Mouse (Mus musculus): Measurements from ENCODE around the gene Mslnl. TPM values are rescaled to one million over a fixed set of nuclear protein-coding genes. Genes with fewer than 3 reads are reported as not detected.

Mslnl gene
- total and polyA plus RNA-seq, 2 experiments from 2014 or later, result 0.05 TPM; not detected in 1

GRCm38 (mm10) chr17:25743831-25744230 lies 8.0 kb downstream of the Mslnl start:
- Histone ChIP-seq H3K9me3 (ENCODE audit: low read length) (no peaks in the 10 kb centered on the region), H3K9ac (replicated peaks; ENCODE audit: low read length) (no peak overlapping the region), H3K36me3 (ENCODE audit: insufficient read depth, low read length) (no peaks in the 10 kb centered on the region), H3K27me3 (ENCODE audit: insufficient read depth, low read length) (no peaks in the 10 kb centered on the region), H3K4me3 (ENCODE audit: low read length) (no peak overlapping the region), H3K27ac (no peak overlapping the region), H3K4me2 (ENCODE audit: low read depth, low read length) (no peak overlapping the region), H3K4me1 (ENCODE audit: insufficient read depth, low read length) (no peaks in the 10 kb centered on the region)
- no peak for TF ChIP-seq CTCF (IDR thresholded peaks at IDR 0.05; ENCODE audit: low read depth)
- WGBS, result 86% methylated on average over 9 of the region's 9 CpGs
- DNase-seq (ENCODE audit: low spot score), result no peak
- ATAC-seq, result no peak

DNA sequence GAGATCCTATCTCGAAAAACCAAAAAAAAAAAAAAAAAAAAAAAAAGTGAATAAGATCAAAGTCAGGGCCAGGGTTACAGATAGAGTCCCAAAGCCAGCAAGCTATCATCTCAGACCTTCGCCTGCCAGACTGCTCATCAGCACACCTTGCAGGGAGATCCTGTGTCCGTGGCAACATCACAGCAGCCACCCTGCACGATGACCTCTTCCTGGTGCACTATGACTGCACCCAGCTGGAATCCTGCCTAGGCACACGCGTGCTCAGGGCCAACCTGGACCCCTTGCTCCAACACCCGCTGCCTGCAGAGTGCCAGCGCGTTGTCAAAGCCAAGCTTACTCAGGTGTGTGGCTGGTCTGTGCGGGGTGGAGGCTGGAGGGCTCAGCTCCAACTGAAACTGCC lies 8.5 kb downstream of the Mslnl start:
- no peaks in the 10 kb centered on the region for H3K27me3 ChIP-seq (ENCODE audit: insufficient read depth, low read length)
- H3K9me3 ChIP-seq (ENCODE audit: low read length), result no peaks in the 10 kb centered on the region
- H3K9ac ChIP-seq (replicated peaks; ENCODE audit: low read length), result no peak overlapping the region
- H3K27ac ChIP-seq, result no peak overlapping the region
- WGBS, result 80% methylated on average over 10 of the region's 10 CpGs
- ATAC-seq (no peak), DNase-seq (ENCODE audit: low spot score) (no peak)
- TF ChIP-seq CTCF (IDR thresholded peaks at IDR 0.05; ENCODE audit: low read depth), result no peak
- H3K4me3 ChIP-seq (ENCODE audit: low read length), result no peak overlapping the region
- H3K4me2 ChIP-seq (ENCODE audit: low read depth, low read length), result no peak overlapping the region
- H3K36me3 ChIP-seq (ENCODE audit: insufficient read depth, low read length), result no peaks in the 10 kb centered on the region
- H3K4me1 ChIP-seq (ENCODE audit: insufficient read depth, low read length), result no peaks in the 10 kb centered on the region

GRCm38 (mm10) chr17:25748238-25748637 lies 12.4 kb downstream of the Mslnl start:
- DNase-seq (ENCODE audit: low spot score), result no peak
- ATAC-seq, result no peak
- Histone ChIP-seq H3K9me3 (ENCODE audit: low read length) (no peaks in the 10 kb centered on the region), H3K36me3 (ENCODE audit: insufficient read depth, low read length) (no peaks in the 10 kb centered on the region), H3K27ac (no peak overlapping the region), H3K9ac (replicated peaks; ENCODE audit: low read length) (no peak overlapping the region), H3K27me3 (ENCODE audit: insufficient read depth, low read length) (no peaks in the 10 kb centered on the region), H3K4me2 (ENCODE audit: low read depth, low read length) (no peak overlapping the region), H3K4me3 (ENCODE audit: low read length) (no peak overlapping the region), H3K4me1 (ENCODE audit: insufficient read depth, low read length) (no peaks in the 10 kb centered on the region)
- 96% methylated on average over 4 of the region's 4 CpGs for WGBS
- no peak for TF ChIP-seq CTCF (IDR thresholded peaks at IDR 0.05; ENCODE audit: low read depth)

- WGBS, result 82% methylated on average over 6 of the region's 6 CpGs
- Histone ChIP-seq H3K9me3 (ENCODE audit: low read length) (no peaks in the 10 kb centered on the region), H3K9ac (replicated peaks; ENCODE audit: low read length) (no peak overlapping the region), H3K36me3 (ENCODE audit: insufficient read depth, low read length) (no peaks in the 10 kb centered on the region), H3K4me3 (ENCODE audit: low read length) (no peak overlapping the region), H3K27ac (no peak overlapping the region), H3K4me2 (ENCODE audit: low read depth, low read length) (no peak overlapping the region), H3K27me3 (ENCODE audit: insufficient read depth, low read length) (no peaks in the 10 kb centered on the region), H3K4me1 (ENCODE audit: insufficient read depth, low read length) (no peaks in the 10 kb centered on the region)
- ATAC-seq (no peak), DNase-seq (ENCODE audit: low spot score) (no peak)
- TF ChIP-seq CTCF (IDR thresholded peaks at IDR 0.05; ENCODE audit: low read depth), result no peak
Observed at GRCm38 (mm10) chr17:25749314-25749713, 13.5 kb downstream of the Mslnl start.

DNA sequence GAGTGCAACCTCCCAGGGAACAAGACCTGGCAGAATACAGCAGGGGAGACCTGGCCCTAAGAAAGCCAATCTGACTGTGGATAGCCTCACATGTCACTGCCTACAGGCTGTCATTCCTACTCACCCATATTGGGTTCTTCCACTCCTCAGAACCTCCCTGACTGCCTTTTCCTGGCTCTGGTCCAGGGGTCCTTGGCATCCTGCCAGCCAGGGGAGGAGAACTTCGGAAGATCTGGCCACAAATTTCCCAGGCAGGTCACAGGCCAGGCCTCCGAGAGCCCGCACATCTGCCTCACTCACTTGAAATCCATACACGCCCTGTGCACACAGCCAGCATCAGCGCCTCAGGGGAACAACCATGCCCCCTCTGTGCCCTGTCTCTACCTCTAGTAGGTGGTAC lies 15.6 kb downstream of the Mslnl start:
- H3K27me3 ChIP-seq (ENCODE audit: insufficient read depth, low read length), result no peaks in the 10 kb centered on the region
- no peak overlapping the region for H3K9ac ChIP-seq (replicated peaks; ENCODE audit: low read length)
- no peak for TF ChIP-seq CTCF (IDR thresholded peaks at IDR 0.05; ENCODE audit: low read depth)
- no peaks in the 10 kb centered on the region for H3K36me3 ChIP-seq (ENCODE audit: insufficient read depth, low read length)
- DNase-seq (ENCODE audit: low spot score) (peak; percentile 50), ATAC-seq (peak; percentile 47; the same call in 1 of the 2 replicates)
- no peak overlapping the region for H3K4me2 ChIP-seq (ENCODE audit: low read depth, low read length)
- WGBS, result 33% methylated on average over 5 of the region's 5 CpGs
- no peak overlapping the region for H3K27ac ChIP-seq
- no peaks in the 10 kb centered on the region for H3K9me3 ChIP-seq (ENCODE audit: low read length)
- no peak overlapping the region for H3K4me3 ChIP-seq (ENCODE audit: low read length)
- H3K4me1 ChIP-seq (ENCODE audit: insufficient read depth, low read length), result no peaks in the 10 kb centered on the region

- Histone ChIP-seq H3K36me3 (ENCODE audit: insufficient read depth, low read length) (no peaks in the 10 kb centered on the region), H3K4me3 (ENCODE audit: low read length) (no peak within 1 kb of the TSS), H3K4me1 (ENCODE audit: insufficient read depth, low read length) (no peaks in the 10 kb centered on the region), H3K9me3 (ENCODE audit: low read length) (no peaks in the 10 kb centered on the region), H3K4me2 (ENCODE audit: low read depth, low read length) (no peak within 1 kb of the TSS), H3K27me3 (ENCODE audit: insufficient read depth, low read length) (no peaks in the 10 kb centered on the region), H3K9ac (replicated peaks; ENCODE audit: low read length) (no peak within 1 kb of the TSS), H3K27ac (no peak within 1 kb of the TSS)
- 85% methylated on average over 9 of the region's 9 CpGs for WGBS
- no peak for DNase-seq (ENCODE audit: low spot score)
- no peak for TF ChIP-seq CTCF (IDR thresholded peaks at IDR 0.05; ENCODE audit: low read depth)
- no peak for ATAC-seq
Observed at GRCm38 (mm10) chr17:25754241-25754640, 18.4 kb downstream of the Mslnl start, which contains the start of gene Msln. Gene Msln (minus strand): TSS chr17:25754378.

GRCm38 (mm10) chr17:25755086-25755485 lies 19.2 kb downstream of the Mslnl start:
- no peaks in the 10 kb centered on the region for H3K27me3 ChIP-seq (ENCODE audit: insufficient read depth, low read length)
- no peak overlapping the region for H3K27ac ChIP-seq
- H3K9me3 ChIP-seq (ENCODE audit: low read length), result no peaks in the 10 kb centered on the region
- ATAC-seq, result no peak
- no peaks in the 10 kb centered on the region for H3K36me3 ChIP-seq (ENCODE audit: insufficient read depth, low read length)
- 78% methylated on average over 4 of the region's 4 CpGs for WGBS
- H3K4me1 ChIP-seq (ENCODE audit: insufficient read depth, low read length), result no peaks in the 10 kb centered on the region
- TF ChIP-seq CTCF (IDR thresholded peaks at IDR 0.05; ENCODE audit: low read depth), result no peak
- no peak for DNase-seq (ENCODE audit: low spot score)
- no peak overlapping the region for H3K4me3 ChIP-seq (ENCODE audit: low read length)
- no peak overlapping the region for H3K9ac ChIP-seq (replicated peaks; ENCODE audit: low read length)
- no peak overlapping the region for H3K4me2 ChIP-seq (ENCODE audit: low read depth, low read length)
